Mouse (Mus musculus): ENCODE data around the gene Mcur1. TPM values are rescaled to one million over a fixed set of nuclear protein-coding genes. Genes with fewer than 3 reads are reported as not detected.

Mcur1 gene
- polyA plus RNA-seq, 1 experiment from 2014 or later = 5.4 TPM

GRCm38 (mm10) chr13:43575431-43575830, 15.4 kb upstream of the Mcur1 start:
- WGBS (ENCODE audit: insufficient replicate concordance) = 86% methylated on average over 5 of the region's 5 CpGs

GRCm38 (mm10) chr13:43573979-43574378, 14.0 kb upstream of the Mcur1 start:
- WGBS (ENCODE audit: insufficient replicate concordance) = 51% methylated on average over 2 of the region's 2 CpGs
- no peaks in the 10 kb centered on the region for H3K36me3 ChIP-seq (ENCODE audit: control insufficient read depth, insufficient read depth)
- no peak for ATAC-seq (ENCODE audit: low read depth)

More at GRCm38 (mm10) chr13:43575431-43575830, 15.4 kb upstream of the Mcur1 start:
- Histone ChIP-seq H3K4me2 (ENCODE audit: low read depth, low read length) (no peak overlapping the region), H3K4me1 (ENCODE audit: control insufficient read depth, low read depth, low read length) (no peaks in the 10 kb centered on the region), H3K9ac (ENCODE audit: low read depth, low read length) (no peak overlapping the region), H3K9me3 (replicated peaks; ENCODE audit: control insufficient read depth, low read length) (no peaks in the 10 kb centered on the region), H3K36me3 (ENCODE audit: control insufficient read depth, insufficient read depth) (no peaks in the 10 kb centered on the region), H3K27ac (ENCODE audit: low read length) (no peak overlapping the region), H3K4me3 (ENCODE audit: low read depth, low read length) (no peak overlapping the region), H3K27me3 (ENCODE audit: control insufficient read depth, insufficient read depth, low read depth, low read length) (no peaks in the 10 kb centered on the region)
- no peak for ATAC-seq (ENCODE audit: low read depth)

GRCm38 (mm10) chr13:43567141-43567891, 7.3 kb upstream of the Mcur1 start:
- H3K4me2 ChIP-seq (ENCODE audit: low read depth, low read length) = no peak overlapping the region
- H3K4me3 ChIP-seq (ENCODE audit: low read depth, low read length) = no peak overlapping the region
- no peaks in the 10 kb centered on the region for H3K36me3 ChIP-seq (ENCODE audit: control insufficient read depth, insufficient read depth)
- no peaks in the 10 kb centered on the region for H3K27me3 ChIP-seq (ENCODE audit: control insufficient read depth, insufficient read depth, low read depth, low read length)
- no peaks in the 10 kb centered on the region for H3K9me3 ChIP-seq (replicated peaks; ENCODE audit: control insufficient read depth, low read length)
- no peak for ATAC-seq (ENCODE audit: low read depth)
- peaks cover 3% of the 10 kb centered on the region; the same call in 1 of the 2 replicates for H3K4me1 ChIP-seq (ENCODE audit: control insufficient read depth, low read depth, low read length)
- 68% methylated on average over 24 of the region's 25 CpGs for WGBS (ENCODE audit: insufficient replicate concordance)
- H3K27ac ChIP-seq (ENCODE audit: low read length) = no peak overlapping the region
- H3K9ac ChIP-seq (ENCODE audit: low read depth, low read length) = no peak overlapping the region

More at GRCm38 (mm10) chr13:43573979-43574378, 14.0 kb upstream of the Mcur1 start:
- no peak overlapping the region for H3K4me2 ChIP-seq (ENCODE audit: low read depth, low read length)
- no peaks in the 10 kb centered on the region for H3K27me3 ChIP-seq (ENCODE audit: control insufficient read depth, insufficient read depth, low read depth, low read length)
- H3K9ac ChIP-seq (ENCODE audit: low read depth, low read length) = no peak overlapping the region
- no peaks in the 10 kb centered on the region for H3K9me3 ChIP-seq (replicated peaks; ENCODE audit: control insufficient read depth, low read length)
- no peak overlapping the region for H3K27ac ChIP-seq (ENCODE audit: low read length)
- no peaks in the 10 kb centered on the region for H3K4me1 ChIP-seq (ENCODE audit: control insufficient read depth, low read depth, low read length)
- H3K4me3 ChIP-seq (ENCODE audit: low read depth, low read length) = no peak overlapping the region

- H3K27me3 ChIP-seq (ENCODE audit: control insufficient read depth, insufficient read depth, low read depth, low read length) = no peaks in the 10 kb centered on the region
- H3K27ac ChIP-seq (ENCODE audit: low read length) = no peak overlapping the region
- no peak overlapping the region for H3K4me3 ChIP-seq (ENCODE audit: low read depth, low read length)
- no peak overlapping the region for H3K4me2 ChIP-seq (ENCODE audit: low read depth, low read length)
- H3K9ac ChIP-seq (ENCODE audit: low read depth, low read length) = no peak overlapping the region
- ATAC-seq (ENCODE audit: low read depth) = no peak
- H3K36me3 ChIP-seq (ENCODE audit: control insufficient read depth, insufficient read depth) = no peaks in the 10 kb centered on the region
- WGBS (ENCODE audit: insufficient replicate concordance) = 78% methylated on average over 8 of the region's 8 CpGs
- H3K9me3 ChIP-seq (replicated peaks; ENCODE audit: control insufficient read depth, low read length) = no peaks in the 10 kb centered on the region
- H3K4me1 ChIP-seq (ENCODE audit: control insufficient read depth, low read depth, low read length) = peaks cover 5% of the 10 kb centered on the region; the same call in 1 of the 2 replicates
Observed at GRCm38 (mm10) chr13:43566184-43566583, 6.2 kb upstream of the Mcur1 start.

- Histone ChIP-seq H3K4me1 (ENCODE audit: control insufficient read depth, low read depth, low read length) (peaks cover 6% of the 10 kb centered on the region; the same call in 1 of the 2 replicates), H3K27me3 (ENCODE audit: control insufficient read depth, insufficient read depth, low read depth, low read length) (no peaks in the 10 kb centered on the region), H3K4me2 (ENCODE audit: low read depth, low read length) (no peak overlapping the region), H3K27ac (ENCODE audit: low read length) (no peak overlapping the region), H3K9ac (ENCODE audit: low read depth, low read length) (no peak overlapping the region), H3K9me3 (replicated peaks; ENCODE audit: control insufficient read depth, low read length) (no peaks in the 10 kb centered on the region), H3K36me3 (ENCODE audit: control insufficient read depth, insufficient read depth) (no peaks in the 10 kb centered on the region), H3K4me3 (ENCODE audit: low read depth, low read length) (no peak overlapping the region)
- ATAC-seq (ENCODE audit: low read depth) = no peak
- 14% methylated on average over 9 of the region's 9 CpGs for WGBS (ENCODE audit: insufficient replicate concordance)
Observed at GRCm38 (mm10) chr13:43565346-43565745, 5.4 kb upstream of the Mcur1 start.

- H3K27me3 ChIP-seq (ENCODE audit: control insufficient read depth, insufficient read depth, low read depth, low read length) = no peaks in the 10 kb centered on the region
- ATAC-seq (ENCODE audit: low read depth) = no peak
- no peak overlapping the region for H3K4me2 ChIP-seq (ENCODE audit: low read depth, low read length)
Observed at GRCm38 (mm10) chr13:43564733-43565132, 4.7 kb upstream of the Mcur1 start.

GRCm38 (mm10) chr13:43562726-43563125, 2.7 kb upstream of the Mcur1 start:
- H3K27me3 ChIP-seq (ENCODE audit: control insufficient read depth, insufficient read depth, low read depth, low read length) = no peaks in the 10 kb centered on the region
- no peaks in the 10 kb centered on the region for H3K9me3 ChIP-seq (replicated peaks; ENCODE audit: control insufficient read depth, low read length)
- H3K4me3 ChIP-seq (ENCODE audit: low read depth, low read length) = no peak overlapping the region
- H3K36me3 ChIP-seq (ENCODE audit: control insufficient read depth, insufficient read depth) = no peaks in the 10 kb centered on the region
- ATAC-seq (ENCODE audit: low read depth) = no peak
- peaks cover 16% of the 10 kb centered on the region for H3K4me1 ChIP-seq (ENCODE audit: control insufficient read depth, low read depth, low read length)
- no peak overlapping the region for H3K9ac ChIP-seq (ENCODE audit: low read depth, low read length)
- H3K27ac ChIP-seq (ENCODE audit: low read length) = no peak overlapping the region
- 75% methylated on average over 5 of the region's 5 CpGs for WGBS (ENCODE audit: insufficient replicate concordance)
- no peak overlapping the region for H3K4me2 ChIP-seq (ENCODE audit: low read depth, low read length)

More at GRCm38 (mm10) chr13:43564733-43565132, 4.7 kb upstream of the Mcur1 start:
- Histone ChIP-seq H3K4me3 (ENCODE audit: low read depth, low read length) (no peak overlapping the region), H3K9me3 (replicated peaks; ENCODE audit: control insufficient read depth, low read length) (no peaks in the 10 kb centered on the region), H3K9ac (ENCODE audit: low read depth, low read length) (no peak overlapping the region), H3K36me3 (ENCODE audit: control insufficient read depth, insufficient read depth) (no peaks in the 10 kb centered on the region), H3K4me1 (ENCODE audit: control insufficient read depth, low read depth, low read length) (peaks cover 6% of the 10 kb centered on the region; the same call in 1 of the 2 replicates), H3K27ac (ENCODE audit: low read length) (no peak overlapping the region)
- 35% methylated on average over 5 of the region's 5 CpGs for WGBS (ENCODE audit: insufficient replicate concordance)

GRCm38 (mm10) chr13:43560458-43561411, 744 bp upstream of the Mcur1 start:
- no peak for ATAC-seq (ENCODE audit: low read depth)
- H3K27ac ChIP-seq (ENCODE audit: low read length) = peak overlapping the region; percentile 45
- no peaks in the 10 kb centered on the region for H3K36me3 ChIP-seq (ENCODE audit: control insufficient read depth, insufficient read depth)
- no peaks in the 10 kb centered on the region for H3K27me3 ChIP-seq (ENCODE audit: control insufficient read depth, insufficient read depth, low read depth, low read length)
- H3K4me3 ChIP-seq (ENCODE audit: low read depth, low read length) = peak overlapping the region; percentile 79
- peaks cover 16% of the 10 kb centered on the region for H3K4me1 ChIP-seq (ENCODE audit: control insufficient read depth, low read depth, low read length)
- H3K9ac ChIP-seq (ENCODE audit: low read depth, low read length) = peak overlapping the region; percentile 83; the same call in 1 of the 2 replicates
- 8% methylated on average over 18 of the region's 18 CpGs for WGBS (ENCODE audit: insufficient replicate concordance)
- no peaks in the 10 kb centered on the region for H3K9me3 ChIP-seq (replicated peaks; ENCODE audit: control insufficient read depth, low read length)
- peak overlapping the region; percentile 97 for H3K4me2 ChIP-seq (ENCODE audit: low read depth, low read length)

All from liver, embryonic 16.5 days (tissue).